Mouse (Mus musculus): ENCODE results near the gene Gm4869.

Gm4869 gene

GRCm38 (mm10) chr5:140538111-140538683 is 92.8 kb downstream of the Gm4869 start:
- 85% methylated on average over 13 of the region's 13 CpGs for WGBS

- WGBS: 13% methylated on average over 8 of the region's 8 CpGs
These were observed 94.7 kb downstream of the Gm4869 start for GRCm38 (mm10) chr5:140540106-140540505.

DNA sequence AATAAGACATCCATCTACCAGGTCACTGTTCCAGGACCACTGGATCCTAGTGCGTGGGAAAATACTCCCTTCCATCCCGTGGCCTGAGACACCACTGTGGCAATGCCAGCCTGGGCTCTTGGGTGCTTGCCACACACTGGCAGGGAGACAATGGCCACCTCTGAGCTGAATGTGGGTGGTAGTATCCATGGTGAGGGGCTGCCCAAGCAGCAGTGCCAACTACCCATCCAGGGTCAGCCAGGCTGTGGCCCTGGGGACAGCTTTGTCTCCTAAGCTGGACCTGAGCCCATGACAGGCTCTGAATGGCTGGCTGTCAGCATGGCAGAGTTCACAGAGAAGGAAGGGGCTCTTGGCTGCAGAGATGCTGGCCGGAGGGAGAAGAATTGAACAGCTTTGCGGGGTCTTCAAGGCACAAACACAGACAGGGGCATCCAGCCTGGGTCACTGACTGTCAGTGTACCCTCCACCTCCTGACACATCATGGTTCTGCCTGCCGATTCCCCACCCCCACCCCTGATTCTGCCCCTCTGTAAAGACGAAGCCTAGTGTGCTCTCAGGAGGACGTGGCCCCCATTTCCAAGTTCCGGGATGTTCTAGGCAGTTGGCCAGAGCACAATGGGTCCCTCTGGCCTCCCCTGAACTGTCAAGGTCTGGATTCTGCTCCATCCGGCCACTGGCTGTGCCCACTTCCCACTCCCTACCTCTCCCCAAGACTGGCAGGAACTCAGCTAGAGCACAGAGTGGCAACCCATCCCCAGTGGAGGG is 97.5 kb downstream of the Gm4869 start:
- WGBS: 50% methylated on average over 9 of the region's 9 CpGs
